Mouse (Mus musculus) heart, postnatal 14 days (tissue): Measurements from ENCODE around the gene Tbc1d22a. TPM values are rescaled to one million over a fixed set of nuclear protein-coding genes. Genes with fewer than 3 reads are reported as not detected.
A peak's percentile ranks its signal among the peaks of the same experiment; 100 is the strongest.

ENCODE experiments used
- DNase-seq, 2 experiments: peaks; one replicate each; pipeline ENCODE4 v3.0.0; 2021 to 2022
- intact Hi-C: fragments of 180-260 bp; cut with DNase I; formaldehyde crosslinking; loops from one replicate; pipeline ENCODE4 v1.15.1; 2025
- total RNA-seq, 2 experiments: library from RNA; stranded (reverse); gene quantifications; 2 replicates each; pipeline ENCODE4 v1.2.3; 2021

Tbc1d22a gene
- total RNA-seq, 2 experiments from 2014 or later, result 18.6 to 21.1 TPM

DNA sequence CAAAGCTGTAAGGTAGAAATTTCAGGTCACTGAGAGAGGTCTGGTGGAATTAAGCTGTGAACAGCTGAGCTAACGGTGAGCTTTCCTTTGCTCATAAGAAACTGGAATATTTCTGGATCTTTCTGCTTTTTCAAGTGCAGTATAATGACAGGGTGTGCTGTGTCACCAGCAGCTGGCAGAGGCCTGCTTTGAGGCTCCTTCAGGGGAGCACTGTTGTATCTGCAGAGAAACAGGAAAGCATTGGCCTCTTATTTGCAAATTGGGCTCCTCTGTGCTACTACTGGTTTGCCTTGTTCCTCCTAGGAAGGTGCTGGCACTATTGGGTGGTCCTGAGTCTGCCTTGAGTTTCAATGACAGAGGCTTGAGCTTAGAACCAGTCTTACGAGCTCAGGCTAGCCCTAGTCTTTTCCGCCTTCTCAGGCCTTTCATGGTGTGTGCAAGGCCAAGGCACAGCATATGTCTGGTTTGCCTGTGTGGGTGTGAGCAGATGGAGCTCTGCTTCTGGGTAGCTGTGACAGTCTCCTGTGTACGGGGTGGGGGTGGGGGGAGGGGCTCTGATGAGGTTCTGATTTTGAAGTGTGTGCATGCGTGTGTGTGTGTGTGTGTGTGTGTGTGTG lies 95.1 kb downstream of the Tbc1d22a start:
- intact Hi-C loops, result no loop called here
- DNase-seq, result no peak

GRCm38 (mm10) chr15:86320803-86321510 lies 106.7 kb downstream of the Tbc1d22a start:
- intact Hi-C loops, result no loop called here
- DNase-seq, result no peak

DNA sequence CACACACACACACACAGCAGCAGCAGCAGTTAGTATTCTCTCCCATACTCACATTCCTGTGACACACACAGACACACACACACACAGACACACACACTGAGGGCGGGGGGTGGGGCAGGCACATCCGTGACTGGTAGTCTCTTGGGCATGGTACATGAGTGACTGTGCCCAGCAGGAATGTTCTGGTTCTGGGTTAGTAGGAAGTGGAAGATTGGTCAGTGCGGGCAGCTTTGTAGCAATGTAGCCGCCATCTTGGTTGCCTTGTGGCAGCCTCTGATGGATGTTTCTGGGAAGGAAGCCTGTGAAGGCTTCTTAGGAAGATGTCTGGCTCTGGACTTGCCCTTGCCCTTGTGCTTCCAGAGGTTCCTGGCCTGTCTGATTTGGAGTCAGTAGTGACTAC lies 112.1 kb downstream of the Tbc1d22a start:
- DNase-seq, result no peak
- intact Hi-C loops, result no loop called here

GRCm38 (mm10) chr15:86329911-86330310 lies 115.7 kb downstream of the Tbc1d22a start:
- no peak for DNase-seq

DNA sequence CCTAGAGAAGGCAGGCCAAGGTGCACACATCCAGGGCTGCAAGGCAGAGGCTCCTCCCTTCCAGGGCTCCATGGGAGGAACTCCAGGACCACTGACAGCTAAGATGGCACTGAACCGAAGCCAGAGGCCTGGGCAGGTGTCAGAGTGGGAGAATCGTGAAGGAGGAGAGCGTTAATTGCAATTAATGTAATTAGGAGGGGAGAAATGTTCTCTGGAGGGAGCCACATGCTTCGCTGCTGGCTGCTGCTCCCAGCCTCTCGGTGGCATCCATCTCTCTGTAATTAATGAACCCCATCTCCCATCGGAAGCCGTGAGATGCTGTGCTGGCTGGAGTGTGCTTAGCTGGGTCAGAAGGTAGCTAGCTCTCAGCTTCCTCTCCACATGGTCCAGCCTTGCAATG lies 116.2 kb downstream of the Tbc1d22a start:
- no peak for DNase-seq
- intact Hi-C loops, result no loop called here

More at GRCm38 (mm10) chr15:86329911-86330310, 115.7 kb downstream of the Tbc1d22a start:
- intact Hi-C loops, result no loop called here

- intact Hi-C loops, result no loop called here
- no peak for DNase-seq
These were observed 117.4 kb downstream of the Tbc1d22a start for GRCm38 (mm10) chr15:86331501-86332245.

GRCm38 (mm10) chr15:86333176-86333575 lies 118.9 kb downstream of the Tbc1d22a start:
- intact Hi-C loops, result no loop called here

GRCm38 (mm10) chr15:86333606-86334005 lies 119.3 kb downstream of the Tbc1d22a start:
- intact Hi-C loops, result no loop called here
- no peak for DNase-seq

More at GRCm38 (mm10) chr15:86333176-86333575, 118.9 kb downstream of the Tbc1d22a start:
- no peak for DNase-seq

DNA sequence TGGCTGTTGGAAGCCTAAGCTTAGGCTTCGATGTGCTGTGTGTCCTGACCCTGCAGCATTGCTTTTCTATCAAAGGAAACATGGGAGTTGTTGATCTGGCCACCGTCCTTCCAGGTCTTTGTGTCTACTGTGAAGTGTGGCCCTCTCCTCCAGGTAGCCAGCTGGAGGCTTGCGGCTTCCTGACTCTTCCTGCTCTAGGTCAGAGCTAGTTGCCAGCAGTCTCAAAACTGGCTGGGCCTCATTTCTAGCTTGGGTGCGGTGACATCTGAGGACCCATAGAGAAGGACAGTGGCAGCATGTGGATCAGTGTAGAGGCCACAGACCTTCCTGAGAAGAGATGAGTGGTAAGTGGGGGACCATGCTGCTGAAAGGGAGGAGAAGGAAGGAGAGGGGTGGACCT lies 120.0 kb downstream of the Tbc1d22a start:
- no peak for DNase-seq
- intact Hi-C loops, result no loop called here

- intact Hi-C loops, result no loop called here
- DNase-seq, result no peak
These were observed 120.5 kb downstream of the Tbc1d22a start for GRCm38 (mm10) chr15:86334745-86335144.

GRCm38 (mm10) chr15:86335781-86336180 lies 121.5 kb downstream of the Tbc1d22a start:
- peak in 1 of 2 experiments; percentile 17 for DNase-seq
- intact Hi-C loops, result no loop called here

GRCm38 (mm10) chr15:86337726-86338125 lies 123.5 kb downstream of the Tbc1d22a start:
- intact Hi-C loops, result no loop called here
- DNase-seq, result no peak

GRCm38 (mm10) chr15:86339736-86340135 lies 125.5 kb downstream of the Tbc1d22a start:
- intact Hi-C loops, result no loop called here
- DNase-seq, result no peak

DNA sequence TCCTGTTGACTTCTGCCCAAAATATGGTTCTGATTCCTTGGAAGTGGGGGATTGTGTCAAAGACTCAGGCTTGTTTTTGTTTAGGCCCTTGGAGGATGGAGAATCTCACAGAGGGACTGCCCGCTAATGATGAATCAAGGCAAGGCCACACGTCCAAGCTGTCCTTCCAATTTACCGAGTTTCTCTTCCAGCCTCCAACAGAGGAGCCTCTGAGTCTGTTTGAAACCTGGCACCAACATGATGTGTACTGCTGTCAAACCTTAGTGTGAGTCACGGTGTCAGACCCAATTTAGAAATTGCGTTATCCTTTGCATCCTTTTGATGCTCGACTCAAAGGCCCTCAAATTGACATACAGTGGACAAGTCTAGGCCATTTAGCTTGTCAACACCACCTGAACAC lies 126.5 kb downstream of the Tbc1d22a start:
- intact Hi-C loops, result no loop called here
- DNase-seq, result no peak

GRCm38 (mm10) chr15:86342637-86343375 lies 128.5 kb downstream of the Tbc1d22a start:
- no peak for DNase-seq
- intact Hi-C loops, result no loop called here

GRCm38 (mm10) chr15:86344906-86345331 lies 130.7 kb downstream of the Tbc1d22a start:
- intact Hi-C loops, result no loop called here
- DNase-seq, result no peak

GRCm38 (mm10) chr15:86345907-86346306 lies 131.6 kb downstream of the Tbc1d22a start:
- intact Hi-C loops, result no loop called here
- no peak for DNase-seq

- DNase-seq, result no peak
- intact Hi-C loops, result no loop called here
These were observed 132.3 kb downstream of the Tbc1d22a start for GRCm38 (mm10) chr15:86346606-86347005.

DNA sequence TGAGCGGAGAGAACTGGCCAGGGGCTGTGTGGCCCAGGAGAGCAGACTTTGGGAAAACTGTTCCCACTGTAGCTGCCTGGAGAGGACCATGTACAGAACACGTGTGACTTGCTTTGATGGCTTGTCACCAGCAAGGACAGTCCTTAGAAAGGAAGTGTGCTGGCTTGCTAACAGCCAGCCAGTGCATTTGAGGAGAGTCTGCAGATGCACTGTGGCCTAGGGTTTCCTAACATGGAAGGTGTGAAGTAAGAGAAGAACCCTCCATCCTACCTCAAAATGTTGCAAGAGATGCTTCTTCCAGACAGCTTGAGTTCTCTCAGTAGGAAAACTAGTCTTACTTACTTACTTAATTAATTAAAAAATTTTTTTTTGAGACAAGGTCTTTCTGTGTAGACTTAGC lies 140.7 kb downstream of the Tbc1d22a start:
- intact Hi-C loops, result no loop called here
- DNase-seq, result no peak

- DNase-seq, result no peak
- intact Hi-C loops, result no loop called here
These were observed 141.6 kb downstream of the Tbc1d22a start for GRCm38 (mm10) chr15:86355857-86356256.

DNA sequence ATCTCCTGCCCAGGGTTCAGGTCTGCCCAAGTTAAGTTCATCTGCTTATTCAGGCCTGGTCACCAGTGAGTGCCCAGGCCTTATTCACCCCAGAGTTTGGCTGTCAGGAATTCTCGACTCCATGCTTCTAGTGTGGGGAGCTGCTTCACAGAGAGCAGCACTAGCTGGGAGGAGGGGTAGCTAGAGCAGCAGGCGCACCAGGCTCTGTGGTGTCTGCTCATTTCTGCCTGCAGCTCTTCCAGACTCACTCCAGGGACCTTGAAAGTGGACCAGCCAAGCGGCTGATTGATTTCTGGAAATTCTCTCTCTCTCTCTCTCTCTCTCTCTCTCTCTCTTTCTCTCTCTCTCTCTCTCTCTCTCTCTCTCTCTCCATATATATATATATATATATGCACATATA lies 146.1 kb downstream of the Tbc1d22a start:
- no peak for DNase-seq
- intact Hi-C loops, result no loop called here
